Mouse (Mus musculus): ENCODE data around the gene Dus1l. TPM values are rescaled to one million over a fixed set of nuclear protein-coding genes. Genes with fewer than 3 reads are reported as not detected.

Gene Dus1l
- polyA plus RNA-seq, 1 experiment from 2014 or later = 66.0 TPM

DNA sequence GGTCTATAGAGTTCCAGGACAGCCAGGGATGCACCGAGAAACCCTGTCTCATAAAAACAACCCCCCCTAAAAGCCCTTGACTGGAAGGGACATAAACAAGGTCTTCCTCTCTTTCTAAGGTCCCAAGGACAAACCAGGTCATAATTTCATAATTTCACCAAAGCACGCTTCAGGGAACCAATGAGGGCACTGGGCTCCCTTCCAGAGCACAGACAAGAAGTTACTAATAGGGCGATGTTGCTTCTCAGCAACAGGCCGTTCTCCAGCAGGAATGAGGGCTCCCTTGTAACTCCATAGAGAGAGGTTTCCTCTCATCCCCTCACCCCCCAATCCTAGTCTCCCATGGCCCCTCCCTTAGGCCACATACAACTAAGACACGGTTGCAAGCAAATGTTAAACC lies 55.2 kb downstream of the Dus1l start:
- H3K9ac ChIP-seq (ENCODE audit: low read depth, low read length) = no peak overlapping the region
- no peak overlapping the region for H3K4me2 ChIP-seq (ENCODE audit: low read length)
- H3K4me3 ChIP-seq (replicated peaks; ENCODE audit: low read depth, low read length) = no peak overlapping the region
- H3K27ac ChIP-seq = no peak overlapping the region
- DNase-seq (ENCODE audit: low spot score) (no peak), ATAC-seq (replicated peaks; ENCODE audit: low FRiP score, low read depth) (no peak)
- no peaks in the 10 kb centered on the region for H3K27me3 ChIP-seq (ENCODE audit: insufficient read depth, low read length)
- H3K36me3 ChIP-seq (ENCODE audit: insufficient read depth, low read length) = no peaks in the 10 kb centered on the region
- 85% methylated on average over 5 of the region's 5 CpGs for WGBS
- H3K9me3 ChIP-seq (replicated peaks; ENCODE audit: low read length) = no peaks in the 10 kb centered on the region
- no peaks in the 10 kb centered on the region for H3K4me1 ChIP-seq (replicated peaks; ENCODE audit: insufficient read depth, low read length)
- TF ChIP-seq CTCF (IDR thresholded peaks at IDR 0.05; ENCODE audit: low read depth) = no peak

Other genes with a start within 250 kb of the Dus1l start
- gene Mcrip1, start 246.7 kb downstream of the Dus1l start, polyA plus RNA-seq (2015; fragmentation: Nextera tagmentation; extraction: Ambion mirVana) = 218 and 227 TPM in 2 replicates
- 0.30 TPM in 1 of 2 replicates, not detected in the other for gene Ppp1r27, start 245.3 kb downstream of the Dus1l start, polyA plus RNA-seq (2015; fragmentation: Nextera tagmentation; extraction: Ambion mirVana)
- 635 and 676 TPM in 2 replicates for gene P4hb, start 223.2 kb downstream of the Dus1l start, polyA plus RNA-seq (2015; fragmentation: Nextera tagmentation; extraction: Ambion mirVana)
- gene Arhgdia, start 214.8 kb downstream of the Dus1l start, polyA plus RNA-seq (2015; fragmentation: Nextera tagmentation; extraction: Ambion mirVana) = 444 and 506 TPM in 2 replicates
- gene Alyref, start 198.0 kb downstream of the Dus1l start, polyA plus RNA-seq (2015; fragmentation: Nextera tagmentation; extraction: Ambion mirVana) = 341 and 361 TPM in 2 replicates
- gene Anapc11, start 198.0 kb downstream of the Dus1l start, polyA plus RNA-seq (2015; fragmentation: Nextera tagmentation; extraction: Ambion mirVana) = 159 and 168 TPM in 2 replicates
- gene Npb, start 187.9 kb downstream of the Dus1l start, polyA plus RNA-seq (2015; fragmentation: Nextera tagmentation; extraction: Ambion mirVana) = 48.0 and 51.4 TPM in 2 replicates
- gene Pcyt2, start 178.5 kb downstream of the Dus1l start, polyA plus RNA-seq (2015; fragmentation: Nextera tagmentation; extraction: Ambion mirVana) = 116 and 118 TPM in 2 replicates
- 38.8 and 41.6 TPM in 2 replicates for gene Sirt7, start 171.2 kb downstream of the Dus1l start, polyA plus RNA-seq (2015; fragmentation: Nextera tagmentation; extraction: Ambion mirVana)
- 26.5 and 27.4 TPM in 2 replicates for gene Mafg, start 162.8 kb downstream of the Dus1l start, polyA plus RNA-seq (2015; fragmentation: Nextera tagmentation; extraction: Ambion mirVana)
- gene Pycr1, start 152.6 kb downstream of the Dus1l start, polyA plus RNA-seq (2015; fragmentation: Nextera tagmentation; extraction: Ambion mirVana) = 12.2 and 13.9 TPM in 2 replicates
- 0.24 and 0.28 TPM in 2 replicates for gene Myadml2, start 148.2 kb downstream of the Dus1l start, polyA plus RNA-seq (2015; fragmentation: Nextera tagmentation; extraction: Ambion mirVana)
- 5.3 and 7.4 TPM in 2 replicates for gene Notum, start 135.2 kb downstream of the Dus1l start, polyA plus RNA-seq (2015; fragmentation: Nextera tagmentation; extraction: Ambion mirVana)
- gene Aspscr1, start 123.4 kb downstream of the Dus1l start, polyA plus RNA-seq (2015; fragmentation: Nextera tagmentation; extraction: Ambion mirVana) = 122 TPM in 2 replicates
- 160 and 174 TPM in 2 replicates for gene Cenpx, start 82.7 kb downstream of the Dus1l start, polyA plus RNA-seq (2015; fragmentation: Nextera tagmentation; extraction: Ambion mirVana)
- 31.3 and 33.5 TPM in 2 replicates for gene Lrrc45, start 82.5 kb downstream of the Dus1l start, polyA plus RNA-seq (2015; fragmentation: Nextera tagmentation; extraction: Ambion mirVana)
- gene Rac3, start 74.9 kb downstream of the Dus1l start, polyA plus RNA-seq (2015; fragmentation: Nextera tagmentation; extraction: Ambion mirVana) = 23.4 and 23.7 TPM in 2 replicates
- 112 and 123 TPM in 2 replicates for gene Dcxr, start 69.1 kb downstream of the Dus1l start, polyA plus RNA-seq (2015; fragmentation: Nextera tagmentation; extraction: Ambion mirVana)
- gene Cbr2, start 64.3 kb downstream of the Dus1l start, polyA plus RNA-seq (2015; fragmentation: Nextera tagmentation; extraction: Ambion mirVana) = 1.8 and 3.6 TPM in 2 replicates
- gene Hmga1b, start 33.6 kb downstream of the Dus1l start, polyA plus RNA-seq (2015; fragmentation: Nextera tagmentation; extraction: Ambion mirVana) = 2.6 and 4.5 TPM in 2 replicates
- gene Rfng, start 12.2 kb downstream of the Dus1l start, polyA plus RNA-seq (2015; fragmentation: Nextera tagmentation; extraction: Ambion mirVana) = 32.4 and 32.6 TPM in 2 replicates
- 158 and 170 TPM in 2 replicates for gene Gps1, start 12.1 kb downstream of the Dus1l start, polyA plus RNA-seq (2015; fragmentation: Nextera tagmentation; extraction: Ambion mirVana)
- gene Fasn, start 28.1 kb upstream of the Dus1l start, polyA plus RNA-seq (2015; fragmentation: Nextera tagmentation; extraction: Ambion mirVana) = 19.8 and 19.9 TPM in 2 replicates
- gene Ccdc57, start 136.5 kb upstream of the Dus1l start, polyA plus RNA-seq (2015; fragmentation: Nextera tagmentation; extraction: Ambion mirVana) = 5.5 and 5.7 TPM in 2 replicates
- 10.0 and 10.2 TPM in 2 replicates for gene Slc16a3, start 152.1 kb upstream of the Dus1l start, polyA plus RNA-seq (2015; fragmentation: Nextera tagmentation; extraction: Ambion mirVana)
- gene Csnk1d, start 194.9 kb upstream of the Dus1l start, polyA plus RNA-seq (2015; fragmentation: Nextera tagmentation; extraction: Ambion mirVana) = 102 and 106 TPM in 2 replicates
- gene Cd7, start 243.0 kb upstream of the Dus1l start, polyA plus RNA-seq (2015; fragmentation: Nextera tagmentation; extraction: Ambion mirVana) = 0.16 and 0.23 TPM in 2 replicates

All from kidney, postnatal 0 days (tissue).